8 mouse cellular contexts compared by ENCODE assay signal in the genomic region with DNA sequence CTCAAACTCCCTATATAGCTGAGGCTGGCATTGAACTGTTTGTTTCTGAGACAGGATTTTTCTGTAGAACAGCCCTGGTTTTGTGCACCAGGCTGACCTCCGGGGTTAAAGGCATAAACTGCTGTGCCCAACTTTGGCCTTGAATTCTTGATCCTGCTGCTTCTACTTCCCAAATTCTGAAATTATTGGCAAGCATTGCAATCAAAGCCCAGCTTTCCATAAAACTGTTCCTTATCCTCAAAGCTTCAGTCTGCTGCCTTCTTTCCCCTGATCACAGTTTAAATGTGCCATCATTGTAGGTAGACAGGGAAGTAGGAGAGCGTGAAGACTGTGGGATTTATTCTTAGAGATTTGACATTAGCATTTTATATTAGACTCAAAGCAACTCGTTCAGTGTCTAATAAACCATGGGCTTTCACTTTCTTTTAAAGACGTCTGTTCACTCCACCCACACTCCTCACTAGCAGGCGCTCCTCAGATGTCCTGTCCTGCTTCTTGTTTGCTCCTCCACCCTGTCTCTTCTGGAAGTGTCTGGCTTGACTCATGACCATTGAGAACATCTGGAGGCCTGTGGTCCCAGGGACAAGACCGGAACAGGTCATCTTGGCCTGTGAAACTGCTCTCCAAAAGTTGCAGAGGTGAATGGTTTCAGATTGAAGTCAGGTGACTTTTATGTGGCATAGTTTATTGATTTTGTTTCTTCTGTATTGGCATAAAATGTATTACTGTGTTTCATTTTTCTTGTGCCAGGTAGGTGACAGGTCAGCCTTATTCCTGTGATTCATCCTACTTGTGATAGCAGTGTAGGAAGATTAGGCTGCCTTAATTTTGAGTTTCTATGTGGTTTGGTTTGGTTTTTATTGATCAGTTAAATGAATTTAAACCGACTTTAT. TPM values are rescaled to one million over a fixed set of nuclear protein-coding genes. Genes with fewer than 3 reads are reported as not detected.
DNase-seq lines count a peak whose midpoint lies in the region; ATAC-seq and TF ChIP-seq lines count a peak whose summit lies in the region.

No protein-coding gene starts in this region.

- no peak overlapping the region for H3K4me3 ChIP-seq in lung, postnatal 0 days (ENCODE audit: low read depth, low read length)
- no peak overlapping the region; the same call in 1 of the 2 replicates for H3K4me3 ChIP-seq in forebrain, embryonic 11.5 days (ENCODE audit: low read depth, low read length)
- H3K4me3 ChIP-seq in limb, embryonic 13.5 days: peak overlapping the region; percentile 98
- peak overlapping the region; percentile 98 for H3K4me3 ChIP-seq in stomach, embryonic 16.5 days (replicated peaks; ENCODE audit: low read length)

- no peak for TF ChIP-seq EP300 in lung, postnatal 0 days (IDR thresholded peaks at IDR 0.05)

- no peak overlapping the region for H3K9ac ChIP-seq in lung, postnatal 0 days (replicated peaks; ENCODE audit: low read depth)
- H3K9ac ChIP-seq in forebrain, embryonic 11.5 days (ENCODE audit: low read length): no peak overlapping the region; the same call in 1 of the 2 replicates
- peak overlapping the region; percentile 98 for H3K9ac ChIP-seq in limb, embryonic 13.5 days
- H3K9ac ChIP-seq in stomach, embryonic 16.5 days (ENCODE audit: low read length): no peak overlapping the region

- H3K4me1 ChIP-seq in lung, postnatal 0 days (ENCODE audit: insufficient read depth, low read depth, low read length): peaks cover 19% of the 10 kb centered on the region
- peaks cover 14% of the 10 kb centered on the region for H3K4me1 ChIP-seq in forebrain, embryonic 11.5 days (replicated peaks; ENCODE audit: control insufficient read depth, insufficient read depth, low read length)
- peaks cover 32% of the 10 kb centered on the region for H3K4me1 ChIP-seq in limb, embryonic 13.5 days
- H3K4me1 ChIP-seq in stomach, embryonic 16.5 days (ENCODE audit: control insufficient read depth, insufficient read depth, low read length): peaks cover 36% of the 10 kb centered on the region

- WGBS in lung, postnatal 0 days: 74% methylated on average over 7 of the region's 7 CpGs
- WGBS in forebrain, embryonic 11.5 days: 83% methylated on average over 7 of the region's 7 CpGs
- 76% methylated on average over 7 of the region's 7 CpGs for WGBS in limb, embryonic 13.5 days
- whole genome bisulfite sequencing in stomach, embryonic 16.5 days: 75% methylated on average over 7 of the region's 7 CpGs

- no peak for ATAC-seq in lung, postnatal 0 days
- no peak for ATAC-seq in forebrain, embryonic 11.5 days (replicated peaks; ENCODE audit: low FRiP score)
- no peak for ATAC-seq in limb, embryonic 13.5 days (ENCODE audit: low FRiP score, low read depth)
- ATAC-seq in stomach, embryonic 16.5 days (ENCODE audit: insufficient read depth, low FRiP score): no peak

- TF ChIP-seq CTCF in lung, postnatal 0 days (IDR thresholded peaks at IDR 0.05): no peak

- H3K4me2 ChIP-seq in lung, postnatal 0 days (replicated peaks; ENCODE audit: low read depth, low read length): peak overlapping the region; percentile 91; the same call in 1 of the 2 replicates
- H3K4me2 ChIP-seq in forebrain, embryonic 11.5 days (ENCODE audit: low read depth, low read length, severe bottlenecking): peak overlapping the region; percentile 84
- H3K4me2 ChIP-seq in limb, embryonic 13.5 days (replicated peaks): peak overlapping the region; percentile 95
- peak overlapping the region; percentile 86 for H3K4me2 ChIP-seq in stomach, embryonic 16.5 days (ENCODE audit: low read depth, low read length)

- peaks cover 5% of the 10 kb centered on the region; the same call in 1 of the 2 replicates for H3K36me3 ChIP-seq in lung, postnatal 0 days (ENCODE audit: insufficient read depth, low read length)
- no peaks in the 10 kb centered on the region; the same call in 1 of the 2 replicates for H3K36me3 ChIP-seq in forebrain, embryonic 11.5 days (ENCODE audit: control insufficient read depth, insufficient read depth, low read length)
- peaks cover 30% of the 10 kb centered on the region for H3K36me3 ChIP-seq in limb, embryonic 13.5 days
- H3K36me3 ChIP-seq in stomach, embryonic 16.5 days (ENCODE audit: control insufficient read depth, insufficient read depth, low read length): no peaks in the 10 kb centered on the region

- no peaks in the 10 kb centered on the region for H3K9me3 ChIP-seq in lung, postnatal 0 days (ENCODE audit: low read length)
- H3K9me3 ChIP-seq in forebrain, embryonic 11.5 days (ENCODE audit: control insufficient read depth, low read length): no peaks in the 10 kb centered on the region
- no peaks in the 10 kb centered on the region for H3K9me3 ChIP-seq in limb, embryonic 13.5 days
- H3K9me3 ChIP-seq in stomach, embryonic 16.5 days (replicated peaks; ENCODE audit: control insufficient read depth, low read length): no peaks in the 10 kb centered on the region

- H3K27me3 ChIP-seq in lung, postnatal 0 days (replicated peaks; ENCODE audit: insufficient read depth, low read length): no peaks in the 10 kb centered on the region
- H3K27me3 ChIP-seq in forebrain, embryonic 11.5 days (ENCODE audit: control insufficient read depth, insufficient read depth, low read length): no peaks in the 10 kb centered on the region
- H3K27me3 ChIP-seq in limb, embryonic 13.5 days: no peaks in the 10 kb centered on the region
- no peaks in the 10 kb centered on the region for H3K27me3 ChIP-seq in stomach, embryonic 16.5 days (ENCODE audit: control insufficient read depth, insufficient read depth, low read length)

- no peak overlapping the region for H3K27ac ChIP-seq in lung, postnatal 0 days (ENCODE audit: low read length)
- H3K27ac ChIP-seq in forebrain, embryonic 11.5 days (ENCODE audit: low read depth, low read length): no peak overlapping the region
- H3K27ac ChIP-seq in limb, embryonic 13.5 days: no peak overlapping the region
- H3K27ac ChIP-seq in stomach, embryonic 16.5 days (ENCODE audit: low read length): no peak overlapping the region

- no peak for DNase-seq in lung, postnatal 0 days (ENCODE audit: low spot score)
- no peak for DNase-seq in lung, postnatal 36 days
- peak; percentile 26 for DNase-seq in forebrain, embryonic 11.5 days (ENCODE audit: low spot score)
- no peak for DNase-seq in kidney, postnatal 4 days
- no peak for DNase-seq in right cerebral cortex, postnatal 25 days
- DNase-seq in layer of hippocampus, postnatal 25 days (ENCODE audit: extremely low spot score in 1 of 2, low spot score in 1 of 2): no peak

RNA-seq across cellular contexts. Expression of gene Mapk1ip1, which starts 2.2 kb away (rescaled TPM):
- polyA plus RNA-seq in lung, postnatal 0 days (2015; fragmentation: Nextera tagmentation; extraction: Ambion mirVana): 14.9 and 15.0 TPM in 2 replicates
- 13.0 and 14.7 TPM in 2 replicates for polyA plus RNA-seq in forebrain, embryonic 11.5 days (2014; fragmentation: Nextera tagmentation; extraction: Ambion mirVana)
- 14.3 TPM in 2 replicates for polyA plus RNA-seq in limb, embryonic 13.5 days (2015; fragmentation: Nextera tagmentation; extraction: Ambion mirVana)
- 13.1 and 14.8 TPM in 2 replicates for polyA plus RNA-seq in stomach, embryonic 16.5 days (2015; fragmentation: Nextera tagmentation; extraction: Ambion mirVana)
- total RNA-seq in layer of hippocampus, postnatal 25 days (2021): 10 to 100 TPM; 36.9 to 50.0 TPM

RNA-seq across cellular contexts. Expression of gene Ppp2r2d, which starts 2.4 kb away (rescaled TPM):
- 28.0 and 29.5 TPM in 2 replicates for polyA plus RNA-seq in lung, postnatal 0 days (2015; fragmentation: Nextera tagmentation; extraction: Ambion mirVana)
- 72.9 and 73.9 TPM in 2 replicates for polyA plus RNA-seq in forebrain, embryonic 11.5 days (2014; fragmentation: Nextera tagmentation; extraction: Ambion mirVana)
- polyA plus RNA-seq in limb, embryonic 13.5 days (2015; fragmentation: Nextera tagmentation; extraction: Ambion mirVana): 39.7 and 48.1 TPM in 2 replicates
- 12.2 and 12.4 TPM in 2 replicates for polyA plus RNA-seq in stomach, embryonic 16.5 days (2015; fragmentation: Nextera tagmentation; extraction: Ambion mirVana)
- total RNA-seq in layer of hippocampus, postnatal 25 days (2021): 10 to 100 TPM; 64.2 to 64.3 TPM

Comparison
In these comparisons a context has a peak if more than half of its experiments do, and no peak if none do; other contexts are left out.
1. H3K4me3 ChIP-seq: peak in limb, embryonic 13.5 days (single experiment) and stomach, embryonic 16.5 days (single experiment); none in lung, postnatal 0 days (single experiment) and forebrain, embryonic 11.5 days (single experiment).
2. Peak in every context shown above with its lines, with median percentiles within 50 percentile points of each other: H3K4me2 ChIP-seq.